Mouse (Mus musculus): Measurements from ENCODE around the gene Arhgef5. TPM values are rescaled to one million over a fixed set of nuclear protein-coding genes. Genes with fewer than 3 reads are reported as not detected.

Gene Arhgef5
- polyA plus RNA-seq, 1 experiment from 2014 or later: 18.4 TPM

- Histone ChIP-seq H3K27ac (no peak overlapping the region), H3K4me1 (replicated peaks) (no peaks in the 10 kb centered on the region), H3K9me3 (no peaks in the 10 kb centered on the region), H3K9ac (no peak overlapping the region), H3K4me2 (replicated peaks) (no peak overlapping the region), H3K27me3 (replicated peaks) (no peaks in the 10 kb centered on the region), H3K36me3 (no peaks in the 10 kb centered on the region), H3K4me3 (replicated peaks) (no peak overlapping the region)
- peak; percentile 88 for ATAC-seq
- WGBS: 36% methylated on average over 10 of the region's 10 CpGs
Measured at GRCm38 (mm10) chr6:43337491-43337961, 72.1 kb downstream of the Arhgef5 start.

DNA sequence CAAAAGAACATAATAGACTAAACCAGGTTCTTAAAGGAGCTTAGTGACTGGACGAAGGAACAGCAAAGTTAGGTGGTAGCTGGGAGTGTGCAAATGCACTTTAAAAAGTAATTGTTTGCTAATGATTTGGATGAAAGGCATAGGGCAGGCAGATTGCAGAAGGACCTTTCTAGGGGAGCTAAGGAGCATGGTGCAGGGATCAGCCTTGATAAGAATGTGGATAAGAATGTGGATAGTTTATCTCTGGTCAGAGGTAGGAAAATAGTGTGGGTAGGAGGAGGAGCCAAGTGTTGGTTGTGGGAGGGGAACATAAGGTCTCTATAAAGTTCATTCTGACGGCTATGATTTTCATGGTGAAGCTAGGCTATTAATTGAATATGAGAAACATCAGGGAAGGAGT lies 73.4 kb downstream of the Arhgef5 start:
- H3K4me1 ChIP-seq (replicated peaks): no peaks in the 10 kb centered on the region
- no peak overlapping the region for H3K4me2 ChIP-seq (replicated peaks)
- H3K36me3 ChIP-seq: no peaks in the 10 kb centered on the region
- no peak overlapping the region for H3K4me3 ChIP-seq (replicated peaks)
- no peaks in the 10 kb centered on the region for H3K27me3 ChIP-seq (replicated peaks)
- no peak overlapping the region for H3K27ac ChIP-seq
- H3K9me3 ChIP-seq: no peaks in the 10 kb centered on the region
- WGBS: 52% methylated on average over 2 of the region's 2 CpGs
- ATAC-seq: no peak
- H3K9ac ChIP-seq: no peak overlapping the region

Other genes with a start within 250 kb of the Arhgef5 start
- not detected in 2 replicates for gene Olfr441, start 159.2 kb upstream of the Arhgef5 start, polyA plus RNA-seq (2015; fragmentation: Nextera tagmentation; extraction: Ambion mirVana)
- not detected in 2 replicates for gene Olfr237-ps1, start 119.0 kb upstream of the Arhgef5 start, polyA plus RNA-seq (2015; fragmentation: Nextera tagmentation; extraction: Ambion mirVana)
- gene Olfr437, start 102.3 kb upstream of the Arhgef5 start, polyA plus RNA-seq (2015; fragmentation: Nextera tagmentation; extraction: Ambion mirVana): not detected in 2 replicates
- gene Olfr13, start 93.4 kb upstream of the Arhgef5 start, polyA plus RNA-seq (2015; fragmentation: Nextera tagmentation; extraction: Ambion mirVana): not detected in 2 replicates
- not detected in 2 replicates for gene Olfr435, start 68.4 kb upstream of the Arhgef5 start, polyA plus RNA-seq (2015; fragmentation: Nextera tagmentation; extraction: Ambion mirVana)
- gene Olfr434, start 52.6 kb upstream of the Arhgef5 start, polyA plus RNA-seq (2015; fragmentation: Nextera tagmentation; extraction: Ambion mirVana): not detected in 2 replicates
- gene Olfr47, start 34.1 kb upstream of the Arhgef5 start, polyA plus RNA-seq (2015; fragmentation: Nextera tagmentation; extraction: Ambion mirVana): not detected in 2 replicates
- gene Nobox, start 44.0 kb downstream of the Arhgef5 start, polyA plus RNA-seq (2015; fragmentation: Nextera tagmentation; extraction: Ambion mirVana): not detected in 2 replicates